Mouse (Mus musculus) ES-Bruce4 (cell line): Measurements from ENCODE around the gene Flvcr1.

Experiments used
- CTCF ChIP-seq: IDR thresholded peaks from one replicate; pipeline ENCODE4 v1.8.1; 2011; ENCODE audit warnings: low read depth, low read length
- EP300 ChIP-seq: IDR thresholded peaks from 2 replicates; pipeline ENCODE4 v1.6.1; 2011; ENCODE audit warnings: low read depth, low read length; ENCODE audit not compliant: insufficient read depth
- POLR2A ChIP-seq: IDR thresholded peaks from one replicate; pipeline ENCODE4 v1.8.1; 2011; ENCODE audit warnings: low read length; ENCODE audit not compliant: insufficient read depth

DNA sequence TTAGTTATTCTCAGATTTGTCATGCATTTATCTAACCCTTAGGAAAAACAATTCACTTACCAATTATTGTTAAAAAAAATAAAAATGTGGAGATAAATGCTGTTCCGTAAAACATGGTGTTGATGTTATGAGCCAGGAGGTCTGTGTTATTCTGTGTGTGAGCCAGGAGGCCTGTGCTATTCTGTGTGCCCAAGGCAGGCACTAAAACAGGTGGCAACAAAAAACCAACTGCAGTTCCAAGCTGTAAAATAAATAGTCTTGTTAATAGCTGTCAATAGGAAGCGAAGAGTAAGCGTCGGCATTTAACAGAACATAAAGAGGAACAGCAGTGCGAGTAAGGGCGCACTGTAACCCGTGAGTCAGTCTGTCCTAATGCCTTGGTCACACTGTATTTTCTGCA is 4.9 kb downstream of the Flvcr1 start:
- TF ChIP-seq CTCF (no peak), POLR2A (no peak), EP300 (no peak)
